Mouse (Mus musculus): ENCODE measurements around the gene Trpc3.

DNA sequence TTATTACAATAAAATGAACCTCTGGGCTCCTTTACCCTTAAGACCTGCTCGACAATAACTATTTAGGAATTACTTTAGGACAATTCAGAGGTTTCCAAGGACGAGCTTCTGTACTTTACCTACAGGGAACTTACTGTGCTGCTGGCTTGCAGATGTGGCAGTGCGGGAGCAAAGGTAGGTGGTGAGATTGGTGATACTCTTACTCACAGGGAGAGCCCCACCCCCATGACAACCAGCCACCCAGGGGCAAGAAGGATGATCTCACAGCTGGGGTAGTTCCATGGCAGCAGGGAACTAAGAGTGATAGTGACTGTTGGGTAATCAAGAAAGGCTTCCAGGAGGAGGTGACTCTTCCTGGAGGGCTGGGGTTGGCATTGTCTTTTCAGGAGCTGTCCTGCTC, 46.6 kb downstream of the Trpc3 start:
- TF ChIP-seq CTCF (IDR thresholded peaks at IDR 0.05; ENCODE audit: control insufficient read depth, insufficient read depth, insufficient replicate concordance, low read depth, low read length), result no peak
- no peak for TF ChIP-seq POLR2A (IDR thresholded peaks at IDR 0.05; ENCODE audit: control insufficient read depth, low read depth, low read length)
